In the genomic region with DNA sequence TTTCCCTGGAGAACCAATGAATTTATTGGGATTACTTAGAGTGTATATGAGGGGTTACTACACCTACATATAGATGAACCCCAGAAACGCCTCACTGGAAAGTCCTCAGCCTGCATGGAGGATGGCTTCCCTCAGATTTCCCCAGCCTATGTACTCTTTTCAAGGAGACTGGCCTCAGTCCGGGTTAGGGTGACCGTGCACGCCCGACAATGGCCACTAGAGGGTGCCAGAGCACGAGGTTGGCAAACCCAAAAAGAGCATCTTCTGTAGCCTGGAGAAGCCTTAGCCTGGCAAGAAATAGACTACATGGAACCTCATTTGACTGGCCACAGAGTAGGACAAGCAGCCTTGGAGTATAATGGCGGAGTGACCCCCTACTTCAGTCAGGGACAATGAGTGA, we compare ENCODE assay signal across 8 mouse cellular contexts. TPM values are rescaled to one million over a fixed set of nuclear protein-coding genes. Genes with fewer than 3 reads are reported as not detected.
DNase-seq lines count a peak whose midpoint lies in the region; ATAC-seq and TF ChIP-seq lines count a peak whose summit lies in the region.

No protein-coding gene starts in this region.

- H3K4me2 ChIP-seq in CH12.LX (ENCODE audit: insufficient read depth, low read depth, poor library complexity, severe bottlenecking), result no peak overlapping the region
- H3K4me2 ChIP-seq in embryonic facial prominence, embryonic 14.5 days (ENCODE audit: low read depth, low read length), result no peak overlapping the region
- H3K4me2 ChIP-seq in heart, embryonic 15.5 days, result no peak overlapping the region
- H3K4me2 ChIP-seq in liver, postnatal 0 days (ENCODE audit: low read depth, low read length), result no peak overlapping the region

- peaks cover 6% of the 10 kb centered on the region for H3K9me3 ChIP-seq in CH12.LX (replicated peaks; ENCODE audit: low read length)
- no peaks in the 10 kb centered on the region for H3K9me3 ChIP-seq in embryonic facial prominence, embryonic 14.5 days (ENCODE audit: control insufficient read depth, low read length)
- H3K9me3 ChIP-seq in heart, embryonic 15.5 days (replicated peaks), result no peaks in the 10 kb centered on the region
- no peaks in the 10 kb centered on the region for H3K9me3 ChIP-seq in liver, postnatal 0 days (ENCODE audit: low read length)

- H3K27me3 ChIP-seq in CH12.LX (replicated peaks), result no peaks in the 10 kb centered on the region
- no peaks in the 10 kb centered on the region for H3K27me3 ChIP-seq in embryonic facial prominence, embryonic 14.5 days (replicated peaks; ENCODE audit: control insufficient read depth, insufficient read depth, low read length)
- H3K27me3 ChIP-seq in heart, embryonic 15.5 days, result no peaks in the 10 kb centered on the region
- H3K27me3 ChIP-seq in liver, postnatal 0 days (ENCODE audit: insufficient read depth, low read length), result no peaks in the 10 kb centered on the region

- H3K79me2 ChIP-seq in CH12.LX (replicated peaks; ENCODE audit: control insufficient read depth, extremely low read depth, insufficient read depth, poor library complexity, severe bottlenecking), result no peaks in the 10 kb centered on the region

- no peak overlapping the region for H3K4me3 ChIP-seq in CH12.LX (replicated peaks in 1 of 3; ENCODE audit: low read depth in 2 of 3, low read length in 2 of 3, poor library complexity in 1 of 3)
- H3K4me3 ChIP-seq in embryonic facial prominence, embryonic 14.5 days (ENCODE audit: low read depth, low read length), result no peak overlapping the region
- no peak overlapping the region for H3K4me3 ChIP-seq in heart, embryonic 15.5 days
- no peak overlapping the region for H3K4me3 ChIP-seq in liver, postnatal 0 days (ENCODE audit: low read depth, low read length)

- TF ChIP-seq RAD21 in CH12.LX (IDR thresholded peaks at IDR 0.05; ENCODE audit: low read depth, low read length), result peak; percentile 82

- peaks cover 10 to 35% of the 10 kb centered on the region in 2 experiments for H3K4me1 ChIP-seq in CH12.LX (ENCODE audit: control insufficient read depth in 1 of 2, insufficient read depth in 2 of 2)
- no peaks in the 10 kb centered on the region for H3K4me1 ChIP-seq in embryonic facial prominence, embryonic 14.5 days (ENCODE audit: control insufficient read depth, insufficient read depth, low read length)
- no peaks in the 10 kb centered on the region for H3K4me1 ChIP-seq in heart, embryonic 15.5 days (replicated peaks)
- no peaks in the 10 kb centered on the region; the same call in 1 of the 2 replicates for H3K4me1 ChIP-seq in liver, postnatal 0 days (ENCODE audit: insufficient read depth)

- dilution Hi-C loops in CH12.LX (cut with MboI; ENCODE audit: extremely low pct_ligation_motif_present, extremely low pct_unique_long_range_greater_than_20kb, low sequenced_read_pairs), result no loop called here

- peak; percentile 79 to 90 for TF ChIP-seq CTCF in CH12.LX (conservative IDR thresholded peaks at IDR 0.05 in 1 of 2, IDR thresholded peaks at IDR 0.05 in 1 of 2; ENCODE audit: low read depth in 2 of 2, low read length in 2 of 2)
- peak; percentile 95 for TF ChIP-seq CTCF in liver, postnatal 0 days (IDR thresholded peaks at IDR 0.05; ENCODE audit: low read depth)

- ATAC-seq in embryonic facial prominence, embryonic 14.5 days (ENCODE audit: low read depth), result peak; percentile 72
- ATAC-seq in heart, embryonic 15.5 days (replicated peaks; ENCODE audit: insufficient number of reproducible peaks, insufficient read depth, low FRiP score, low read depth), result peak; percentile 47; the same call in 1 of the 2 replicates
- peak; percentile 60 for ATAC-seq in liver, postnatal 0 days

- H3K27ac ChIP-seq in CH12.LX (ENCODE audit: insufficient read depth, low read depth), result no peak overlapping the region
- no peak overlapping the region for H3K27ac ChIP-seq in embryonic facial prominence, embryonic 14.5 days (replicated peaks; ENCODE audit: low read depth, low read length)
- no peak overlapping the region for H3K27ac ChIP-seq in heart, embryonic 15.5 days
- no peak overlapping the region for H3K27ac ChIP-seq in liver, postnatal 0 days (ENCODE audit: low read depth)

- peak; percentile 79 for DNase-seq in CH12.LX (ENCODE audit: extremely low read depth)
- DNase-seq in adrenal gland, postnatal 4 days (ENCODE audit: low spot score in 2 of 2), result peak; percentile 86 to 87
- peak; percentile 65 for DNase-seq in embryonic facial prominence, embryonic 14.5 days (ENCODE audit: low spot score)
- DNase-seq in kidney, postnatal 36 days, result peak; percentile 84 to 96
- peak; percentile 91 for DNase-seq in liver, postnatal 0 days
- DNase-seq in ovary, postnatal 36 days (ENCODE audit: low spot score), result peak; percentile 93
- DNase-seq in thymus, postnatal 10 days (ENCODE audit: low spot score in 2 of 2), result peak; percentile 66 to 92

- H3K9ac ChIP-seq in CH12.LX (ENCODE audit: insufficient read depth, low read depth), result no peak overlapping the region
- H3K9ac ChIP-seq in embryonic facial prominence, embryonic 14.5 days (ENCODE audit: low read depth, low read length), result no peak overlapping the region
- H3K9ac ChIP-seq in heart, embryonic 15.5 days, result no peak overlapping the region
- H3K9ac ChIP-seq in liver, postnatal 0 days (replicated peaks), result no peak overlapping the region

- no peak for TF ChIP-seq POLR2A in CH12.LX (IDR thresholded peaks at IDR 0.05; ENCODE audit: low read depth, low read length)

- 6% methylated on average over 7 of the region's 7 CpGs for WGBS in embryonic facial prominence, embryonic 14.5 days
- 7% methylated on average over 7 of the region's 7 CpGs for WGBS in heart, embryonic 15.5 days
- WGBS in liver, postnatal 0 days (ENCODE audit: insufficient replicate concordance), result 10% methylated on average over 7 of the region's 7 CpGs

- in situ Hi-C loops in CH12.LX (cut with MboI; ENCODE audit: low pct_ligation_motif_present, low pct_unique_long_range_greater_than_20kb, low sequenced_read_pairs), result no loop called here

- no peaks in the 10 kb centered on the region for H3K36me3 ChIP-seq in CH12.LX (replicated peaks in 1 of 2; ENCODE audit: control insufficient read depth in 1 of 2, insufficient read depth in 1 of 2, low read length in 1 of 2)
- no peaks in the 10 kb centered on the region for H3K36me3 ChIP-seq in embryonic facial prominence, embryonic 14.5 days (ENCODE audit: control insufficient read depth, insufficient read depth, low read length)
- no peaks in the 10 kb centered on the region for H3K36me3 ChIP-seq in heart, embryonic 15.5 days
- no peaks in the 10 kb centered on the region for H3K36me3 ChIP-seq in liver, postnatal 0 days (replicated peaks; ENCODE audit: insufficient read depth, low read length)

- no peak for TF ChIP-seq EP300 in CH12.LX (IDR thresholded peaks at IDR 0.05; ENCODE audit: low read length)
- no peak for TF ChIP-seq EP300 in liver, postnatal 0 days (IDR thresholded peaks at IDR 0.05; ENCODE audit: low read depth)

TF ChIP-seq in CH12.LX, 34 proteins besides CTCF, POLR2A, EP300 and RAD21:
- TF ChIP-seq ZMIZ1 (IDR thresholded peaks at IDR 0.05; ENCODE audit: low read depth, low read length), result no peak
- TF ChIP-seq NRF1 (IDR thresholded peaks at IDR 0.05; ENCODE audit: low read depth, low read length), result no peak
- 0 out of 2 replicates have a peak, but pooled peaks have one; percentile 8 for TF ChIP-seq MEF2A (IDR thresholded peaks at IDR 0.05; ENCODE audit: borderline replicate concordance, low read depth, low read length)
- peak; percentile 76 for TF ChIP-seq SMC3 (IDR thresholded peaks at IDR 0.05; ENCODE audit: low read depth, low read length)
- 0 out of 2 replicates have a peak, but pooled peaks have one; percentile 39 for TF ChIP-seq MYC (IDR thresholded peaks at IDR 0.05; ENCODE audit: low read depth, low read length)
- TF ChIP-seq MXI1 (IDR thresholded peaks at IDR 0.05; ENCODE audit: low read depth, low read length), result no peak
- 0 out of 2 replicates have a peak, but pooled peaks have one; percentile 28 for TF ChIP-seq IRF4 (IDR thresholded peaks at IDR 0.05; ENCODE audit: low read depth, low read length)
- no peak for TF ChIP-seq E2F4 (IDR thresholded peaks at IDR 0.05; ENCODE audit: insufficient replicate concordance, low read depth, low read length)
- no peak for TF ChIP-seq USF1 (IDR thresholded peaks at IDR 0.05; ENCODE audit: low read depth, low read length)
- peak; percentile 50; the same call in 1 of the 2 replicates for TF ChIP-seq MAX (IDR thresholded peaks at IDR 0.05; ENCODE audit: low read length)
- no peak for TF ChIP-seq ELF1 (IDR thresholded peaks at IDR 0.05; ENCODE audit: low read depth, low read length)
- peak; percentile 4; the same call in 1 of the 2 replicates for TF ChIP-seq ZC3H11A (IDR thresholded peaks at IDR 0.05; ENCODE audit: low read depth, low read length)
- TF ChIP-seq CHD2 (IDR thresholded peaks at IDR 0.05; ENCODE audit: low read length), result no peak
- no peak for TF ChIP-seq JUND (conservative IDR thresholded peaks at IDR 0.05; ENCODE audit: low read depth, low read length)
- TF ChIP-seq PAX5 (IDR thresholded peaks at IDR 0.05; ENCODE audit: low read length), result no peak
- no peak for TF ChIP-seq UBTF (IDR thresholded peaks at IDR 0.05; ENCODE audit: low read depth, low read length)
- TF ChIP-seq TCF12 (IDR thresholded peaks at IDR 0.05; ENCODE audit: low read depth, low read length), result 0 out of 2 replicates have a peak, but pooled peaks have one; percentile 20

RNA-seq across cellular contexts. Expression of a gene that starts 15.7 kb away (rescaled TPM):
- total RNA-seq in CH12.LX (2012; rRNA removed), result 57.2 and 63.9 TPM in 2 replicates
- total RNA-seq in CH12.LX (2014; rRNA removed), result 59.8 and 66.6 TPM in 2 replicates
- polyA plus RNA-seq in CH12.LX (2012; ENCODE audit: insufficient read length, low read depth), result 88.0 and 92.0 TPM in 2 replicates
- total RNA-seq in adrenal gland, postnatal 4 days (2021), result 100 to 1,000 TPM; 105 to 109 TPM
- 80.3 and 83.9 TPM in 2 replicates for polyA plus RNA-seq in embryonic facial prominence, embryonic 14.5 days (2014; fragmentation: Nextera tagmentation; extraction: Ambion mirVana)
- polyA plus RNA-seq in heart, embryonic 15.5 days (2015; fragmentation: Nextera tagmentation; extraction: Ambion mirVana), result 51.8 and 55.1 TPM in 2 replicates
- 32.5 and 35.6 TPM in 2 replicates for polyA plus RNA-seq in liver, postnatal 0 days (2015; fragmentation: Nextera tagmentation; extraction: Ambion mirVana)
